ENCODE assay signal across 20 mouse cellular contexts in genomic region chr6:38866357-38866756, GRCm38 (mm10). TPM values are rescaled to one million over a fixed set of nuclear protein-coding genes. Genes with fewer than 3 reads are reported as not detected.
DNase-seq lines count a peak whose midpoint lies in the region; ATAC-seq and TF ChIP-seq lines count a peak whose summit lies in the region.
"Had no signal": no experiment of that assay in that cellular context is flagged by ENCODE, and none has a peak within 500 bp of the region (broad histone marks: within the 10 kb centered on the region; RNA-seq: fewer than 3 reads in every experiment).

No protein-coding gene starts in this region.

- no peak for TF ChIP-seq CTCF in kidney, postnatal 0 days (IDR thresholded peaks at IDR 0.05; ENCODE audit: low read depth)
- no peak for TF ChIP-seq CTCF in liver, embryonic 14.5 days (IDR thresholded peaks at IDR 0.05; ENCODE audit: low read depth)

- 58% methylated on average over 1 of the region's 1 CpGs for WGBS in kidney, postnatal 0 days
- 79% methylated on average over 1 of the region's 1 CpGs for WGBS in liver, embryonic 14.5 days (ENCODE audit: insufficient replicate concordance)

- no peaks in the 10 kb centered on the region for H3K9me3 ChIP-seq in kidney, postnatal 0 days (replicated peaks; ENCODE audit: low read length)
- no peaks in the 10 kb centered on the region for H3K9me3 ChIP-seq in liver, embryonic 14.5 days (ENCODE audit: control insufficient read depth, low read length)
- H3K9me3 ChIP-seq: embryonic facial prominence, embryonic 15.5 days; heart, embryonic 13.5 days; midbrain, embryonic 10.5 days had no signal

- H3K27ac ChIP-seq in kidney, postnatal 0 days, result peak overlapping the region; percentile 38; the same call in 1 of the 2 replicates
- H3K27ac ChIP-seq in liver, embryonic 14.5 days, result peak overlapping the region; percentile 51
- H3K27ac ChIP-seq: embryonic facial prominence, embryonic 15.5 days; heart, embryonic 13.5 days; hindbrain, embryonic 14.5 days; midbrain, embryonic 10.5 days had no signal

- ATAC-seq in kidney, postnatal 0 days (replicated peaks; ENCODE audit: low FRiP score, low read depth), result peak; percentile 53; the same call in 1 of the 2 replicates
- ATAC-seq in liver, embryonic 14.5 days (ENCODE audit: insufficient read depth), result no peak

- DNase-seq in kidney, adult 11 months, result peak; percentile 76
- DNase-seq in kidney, postnatal 4 days, result no peak
- peak; percentile 35 for DNase-seq in 3T3-L1 (ENCODE audit: low read depth, low spot score)
- DNase-seq in kidney, postnatal 0 days (ENCODE audit: low spot score), result no peak
- no peak for DNase-seq in liver, embryonic 14.5 days (ENCODE audit: low read depth in 3 of 3, low spot score in 3 of 3)
- DNase-seq in embryo, embryonic 10 days (ENCODE audit: low spot score), result no peak
- no peak for DNase-seq in layer of hippocampus, adult 9-10 months (ENCODE audit: low spot score)
- DNase-seq in retina, embryonic 14.5 days (ENCODE audit: low spot score), result no peak
- DNase-seq: adrenal gland, adult 8-10 months; B cell, adult 2 months; cerebellum, adult 11 months; heart, postnatal 36 days; layer of hippocampus, adult 9-11 months; lung, embryonic 14.5 days; right cerebral cortex, postnatal 25 days; thymus, adult 2 months had no signal

- H3K9ac ChIP-seq in kidney, postnatal 0 days (ENCODE audit: low read depth, low read length), result no peak overlapping the region
- H3K9ac ChIP-seq in liver, embryonic 14.5 days (replicated peaks), result peak overlapping the region; percentile 20; the same call in 1 of the 2 replicates
- H3K9ac ChIP-seq: embryonic facial prominence, embryonic 15.5 days; heart, embryonic 13.5 days; hindbrain, embryonic 14.5 days; lung, embryonic 14.5 days had no signal

- H3K4me2 ChIP-seq in kidney, postnatal 0 days (ENCODE audit: low read length), result no peak overlapping the region
- H3K4me2 ChIP-seq in liver, embryonic 14.5 days (ENCODE audit: low read depth), result peak overlapping the region; percentile 28; the same call in 1 of the 2 replicates
- H3K4me2 ChIP-seq: embryonic facial prominence, embryonic 15.5 days; heart, embryonic 13.5 days; hindbrain, embryonic 14.5 days; lung, embryonic 14.5 days had no signal

- no peak for TF ChIP-seq EP300 in liver, embryonic 14.5 days (IDR thresholded peaks at IDR 0.05; ENCODE audit: low read depth)

- no peaks in the 10 kb centered on the region for H3K27me3 ChIP-seq in kidney, postnatal 0 days (ENCODE audit: insufficient read depth, low read length)
- no peaks in the 10 kb centered on the region for H3K27me3 ChIP-seq in liver, embryonic 14.5 days (ENCODE audit: control insufficient read depth, insufficient read depth, low read length)
- H3K27me3 ChIP-seq: embryonic facial prominence, embryonic 15.5 days; heart, embryonic 13.5 days had no signal

- H3K4me3 ChIP-seq in kidney, postnatal 0 days (replicated peaks; ENCODE audit: low read depth, low read length), result no peak overlapping the region
- H3K4me3 ChIP-seq in liver, embryonic 14.5 days (ENCODE audit: insufficient read depth in 1 of 2, low read depth in 2 of 2, low read length in 2 of 2), result no peak overlapping the region
- H3K4me3 ChIP-seq: embryonic facial prominence, embryonic 15.5 days; heart, embryonic 13.5 days; midbrain, embryonic 10.5 days had no signal

- H3K4me1 ChIP-seq in kidney, postnatal 0 days (replicated peaks; ENCODE audit: insufficient read depth, low read length), result peaks cover 27% of the 10 kb centered on the region
- H3K4me1 ChIP-seq in liver, embryonic 14.5 days (replicated peaks; ENCODE audit: control insufficient read depth in 2 of 2, insufficient read depth in 2 of 2, low read length in 1 of 2), result peaks cover 49 to 56% of the 10 kb centered on the region in 2 experiments

- H3K36me3 ChIP-seq in kidney, postnatal 0 days (ENCODE audit: insufficient read depth, low read length), result no peaks in the 10 kb centered on the region
- H3K36me3 ChIP-seq in liver, embryonic 14.5 days (replicated peaks; ENCODE audit: control insufficient read depth, insufficient read depth, low read depth), result peaks cover 28% of the 10 kb centered on the region
- H3K36me3 ChIP-seq: embryonic facial prominence, embryonic 15.5 days had no signal

RNA-seq across cellular contexts. Expression of gene Tbxas1, which starts 8.8 kb away (rescaled TPM):
- 9.7 and 10.5 TPM in 2 replicates for polyA plus RNA-seq in kidney, postnatal 0 days (2015; fragmentation: Nextera tagmentation; extraction: Ambion mirVana)
- polyA plus RNA-seq in liver, embryonic 14.5 days (2012; rRNA removed), result 4.5 and 5.1 TPM in 2 replicates
- polyA plus RNA-seq in liver, embryonic 14.5 days (2014; fragmentation: Nextera tagmentation; extraction: Ambion mirVana), result 6.3 and 8.4 TPM in 2 replicates

RNA-seq across cellular contexts. Expression of gene Hipk2, which starts 9.6 kb away (rescaled TPM):
- polyA plus RNA-seq in kidney, postnatal 0 days (2015; fragmentation: Nextera tagmentation; extraction: Ambion mirVana), result 20.4 and 23.1 TPM in 2 replicates
- polyA plus RNA-seq in liver, embryonic 14.5 days (2012; rRNA removed), result 10.7 and 12.3 TPM in 2 replicates
- polyA plus RNA-seq in liver, embryonic 14.5 days (2014; fragmentation: Nextera tagmentation; extraction: Ambion mirVana), result 13.0 and 15.5 TPM in 2 replicates

Comparison
In these comparisons a context has a peak if more than half of its experiments do, and no peak if none do; other contexts are left out.
1. DNase-seq: peak in kidney, adult 11 months (single experiment) and 3T3-L1 (single experiment); none in kidney, postnatal 4 days (0 of 2), kidney, postnatal 0 days (single experiment), liver, embryonic 14.5 days (0 of 3), embryo, embryonic 10 days (single experiment), layer of hippocampus, adult 9-10 months (single experiment) and retina, embryonic 14.5 days (single experiment).